Comparison of ENCODE assay signal across 8 mouse cellular contexts in the genomic region with DNA sequence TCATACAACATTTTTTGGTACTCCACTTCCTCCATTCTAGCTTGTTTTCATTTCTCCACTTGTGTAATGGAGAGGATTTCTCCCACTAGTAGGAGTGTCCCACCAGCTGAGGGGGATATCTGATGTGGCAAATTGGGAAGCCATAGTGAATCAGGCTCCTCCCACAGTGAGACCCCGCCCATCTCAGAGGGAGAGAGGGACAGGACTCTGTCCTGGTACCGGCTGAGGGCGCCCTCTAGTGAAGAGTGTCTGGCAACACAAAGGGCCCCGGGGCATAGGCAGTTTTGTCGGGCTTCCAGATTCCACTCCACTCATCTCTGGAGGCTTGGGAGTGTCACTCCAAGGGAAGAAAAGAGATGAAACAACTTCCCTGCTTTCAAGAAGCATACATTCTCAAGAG. TPM values are rescaled to one million over a fixed set of nuclear protein-coding genes. Genes with fewer than 3 reads are reported as not detected.
DNase-seq lines count a peak whose midpoint lies in the region; ATAC-seq and TF ChIP-seq lines count a peak whose summit lies in the region.

No protein-coding gene starts in this region.

- no peaks in the 10 kb centered on the region for H3K4me1 ChIP-seq in neural tube, embryonic 15.5 days
- no peaks in the 10 kb centered on the region for H3K4me1 ChIP-seq in liver, adult 2 months (ENCODE audit: control insufficient read depth, insufficient read depth, low read length)

- peak; percentile 79 for TF ChIP-seq CTCF in liver, adult 2 months (IDR thresholded peaks at IDR 0.05; ENCODE audit: low read depth, low read length)

- DNase-seq in neural tube, embryonic 10.5 days (ENCODE audit: extremely low spot score, low spot score) = peak; percentile 49
- DNase-seq in adrenal gland, adult 8-10 months = peak; percentile 51
- peak; percentile 77 for DNase-seq in embryo, embryonic 11 days
- DNase-seq in heart, postnatal 4 days = peak; percentile 88
- DNase-seq in liver, adult 2 months (ENCODE audit: extremely low read depth, low read depth, low spot score) = peak; percentile 41
- DNase-seq in retina, embryonic 14.5 days (ENCODE audit: low spot score) = peak; percentile 79
- peak; percentile 67 for DNase-seq in urinary bladder, postnatal 25 days (ENCODE audit: low spot score)

- WGBS in neural tube, embryonic 15.5 days = 9% methylated on average over 5 of the region's 5 CpGs
- 7% methylated on average over 5 of the region's 5 CpGs for WGBS in liver, adult 2 months

- H3K27ac ChIP-seq in neural tube, embryonic 15.5 days (replicated peaks) = no peak overlapping the region
- no peak overlapping the region for H3K27ac ChIP-seq in liver, adult 2 months (replicated peaks; ENCODE audit: insufficient read depth, low read depth, low read length)

- H3K9ac ChIP-seq in neural tube, embryonic 15.5 days (replicated peaks) = no peak overlapping the region
- no peak overlapping the region for H3K9ac ChIP-seq in liver, adult 2 months (ENCODE audit: low read depth, low read length)

- H3K4me2 ChIP-seq in neural tube, embryonic 15.5 days = no peak overlapping the region

- H3K36me3 ChIP-seq in neural tube, embryonic 15.5 days = no peaks in the 10 kb centered on the region
- H3K36me3 ChIP-seq in liver, adult 2 months (ENCODE audit: control insufficient read depth, insufficient read depth, low read length) = no peaks in the 10 kb centered on the region

- no peaks in the 10 kb centered on the region for H3K9me3 ChIP-seq in neural tube, embryonic 15.5 days (replicated peaks)

- ATAC-seq in neural tube, embryonic 15.5 days (ENCODE audit: low FRiP score) = no peak

- no peak for TF ChIP-seq POLR2A in liver, adult 2 months (IDR thresholded peaks at IDR 0.05; ENCODE audit: extremely low read depth, insufficient read depth, low read length)

- no peaks in the 10 kb centered on the region for H3K27me3 ChIP-seq in neural tube, embryonic 15.5 days (replicated peaks)
- no peaks in the 10 kb centered on the region for H3K27me3 ChIP-seq in liver, adult 2 months (ENCODE audit: control insufficient read depth, insufficient read depth, low read length)

- no peak overlapping the region for H3K4me3 ChIP-seq in neural tube, embryonic 15.5 days (replicated peaks)
- H3K4me3 ChIP-seq in liver, adult 2 months (ENCODE audit: insufficient read depth, low read depth, low read length) = no peak overlapping the region

- H3K79me2 ChIP-seq in liver, adult 2 months (ENCODE audit: control insufficient read depth, insufficient read depth, low read length) = no peaks in the 10 kb centered on the region

RNA-seq across cellular contexts. Expression of gene Cd6, which starts 1.6 kb away (rescaled TPM):
- polyA plus RNA-seq in neural tube, embryonic 15.5 days (2015; fragmentation: Nextera tagmentation; extraction: Ambion mirVana) = 0.74 TPM in 1 of 2 replicates, not detected in the other
- under 1 TPM in 2 of 4 experiments, not detected in 2; 0.18 to 0.30 TPM for total RNA-seq in adrenal gland, adult 8-10 months (2022)
- total RNA-seq in heart, postnatal 4 days (2021) = under 1 TPM in 1 of 2 experiments, not detected in 1; 0.17 TPM
- total RNA-seq in liver, adult 2 months (2014; rRNA removed) = 0.18 and 0.20 TPM in 2 replicates
- polyA plus RNA-seq in liver, adult 2 months (2012; rRNA removed) = 0.36 and 0.44 TPM in 2 replicates

RNA-seq across cellular contexts. Expression of gene Slc15a3, which starts 8.1 kb away (rescaled TPM):
- 0.27 and 0.55 TPM in 2 replicates for polyA plus RNA-seq in neural tube, embryonic 15.5 days (2015; fragmentation: Nextera tagmentation; extraction: Ambion mirVana)
- 1 to 10 TPM; 3.7 to 8.4 (median 5.1) TPM for total RNA-seq in adrenal gland, adult 8-10 months (2022)
- total RNA-seq in heart, postnatal 4 days (2021) = 1 to 10 TPM; 2.1 to 2.3 TPM
- total RNA-seq in liver, adult 2 months (2014; rRNA removed) = 3.3 and 5.6 TPM in 2 replicates
- polyA plus RNA-seq in liver, adult 2 months (2012; rRNA removed) = 6.2 and 10.6 TPM in 2 replicates

RNA-seq across cellular contexts. Expression of gene Tmem132a, which starts 38.3 kb away (rescaled TPM):
- 141 and 167 TPM in 2 replicates for polyA plus RNA-seq in neural tube, embryonic 15.5 days (2015; fragmentation: Nextera tagmentation; extraction: Ambion mirVana)
- 10 to 100 TPM; 39.0 to 47.6 (median 39.9) TPM for total RNA-seq in adrenal gland, adult 8-10 months (2022)
- total RNA-seq in heart, postnatal 4 days (2021) = 10 to 100 TPM; 52.4 to 53.4 TPM
- 0.18 and 0.40 TPM in 2 replicates for total RNA-seq in liver, adult 2 months (2014; rRNA removed)
- polyA plus RNA-seq in liver, adult 2 months (2012; rRNA removed) = 0.75 and 0.90 TPM in 2 replicates

RNA-seq across cellular contexts. Expression of gene Tmem109, which starts 50.4 kb away (rescaled TPM):
- polyA plus RNA-seq in neural tube, embryonic 15.5 days (2015; fragmentation: Nextera tagmentation; extraction: Ambion mirVana) = 44.5 and 53.6 TPM in 2 replicates
- total RNA-seq in adrenal gland, adult 8-10 months (2022) = 100 to 1,000 TPM; 132 to 209 (median 153) TPM
- total RNA-seq in heart, postnatal 4 days (2021) = 100 to 1,000 TPM; 100 to 104 TPM
- total RNA-seq in liver, adult 2 months (2014; rRNA removed) = 7.1 and 8.9 TPM in 2 replicates
- polyA plus RNA-seq in liver, adult 2 months (2012; rRNA removed) = 32.2 and 35.2 TPM in 2 replicates

Comparison
In these comparisons a context has a peak if more than half of its experiments do, and no peak if none do; other contexts are left out.
1. RNA of gene Tmem132a, which starts 38.3 kb away (total RNA-seq): 52.4 to 53.4 TPM in heart, postnatal 4 days and 39.0 to 47.6 TPM in adrenal gland, adult 8-10 months; 0.18 to 0.40 TPM in liver, adult 2 months; every median in the first group is over 10 times any median in the second.
2. Peak in every context shown above with its lines, with median percentiles within 50 percentile points of each other: DNase-seq.